Mouse (Mus musculus) lung, postnatal 14 days (tissue): ENCODE results near the gene Lhx8.

ENCODE experiments used
- DNase-seq: peaks from one replicate; pipeline ENCODE4 v3.0.0; 2021

Lhx8 gene

GRCm38 (mm10) chr3:154330181-154331002, at the start of gene Lhx8:
Lhx8 (minus strand) TSS chr3:154330659.
- no peak for DNase-seq

GRCm38 (mm10) chr3:154373536-154373935, 43.1 kb upstream of the Lhx8 start:
- DNase-seq, result no peak

GRCm38 (mm10) chr3:154372688-154373087, 42.2 kb upstream of the Lhx8 start:
- no peak for DNase-seq

- DNase-seq, result no peak
Observed at GRCm38 (mm10) chr3:154367327-154367726, 36.9 kb upstream of the Lhx8 start.

- DNase-seq, result peak; percentile 2
Observed at GRCm38 (mm10) chr3:154364604-154365209, 34.2 kb upstream of the Lhx8 start.

GRCm38 (mm10) chr3:154363507-154363906, 33.0 kb upstream of the Lhx8 start:
- no peak for DNase-seq

GRCm38 (mm10) chr3:154359231-154359630, 28.8 kb upstream of the Lhx8 start:
- DNase-seq, result no peak

GRCm38 (mm10) chr3:154340294-154340914, 9.9 kb upstream of the Lhx8 start:
- no peak for DNase-seq

- no peak for DNase-seq
Observed at GRCm38 (mm10) chr3:154339649-154340260, 9.3 kb upstream of the Lhx8 start.

GRCm38 (mm10) chr3:154334806-154335205, 4.3 kb upstream of the Lhx8 start:
- no peak for DNase-seq

GRCm38 (mm10) chr3:154333401-154333999, 3.0 kb upstream of the Lhx8 start:
- no peak for DNase-seq

- no peak for DNase-seq
Observed at GRCm38 (mm10) chr3:154332941-154333340, 2.5 kb upstream of the Lhx8 start.

- DNase-seq, result no peak
Observed at GRCm38 (mm10) chr3:154332213-154332530, 1.7 kb upstream of the Lhx8 start.

GRCm38 (mm10) chr3:154331506-154332212, 1.2 kb upstream of the Lhx8 start:
- no peak for DNase-seq

GRCm38 (mm10) chr3:154331003-154331340, 513 bp upstream of the Lhx8 start:
- no peak for DNase-seq

GRCm38 (mm10) chr3:154329323-154330180, 907 bp downstream of the Lhx8 start:
- peak; percentile 13 for DNase-seq

GRCm38 (mm10) chr3:154328721-154329322, 1.6 kb downstream of the Lhx8 start:
- no peak for DNase-seq

- DNase-seq, result no peak
Observed at GRCm38 (mm10) chr3:154327883-154328720, 2.4 kb downstream of the Lhx8 start.

- no peak for DNase-seq
Observed at GRCm38 (mm10) chr3:154327110-154327882, 3.2 kb downstream of the Lhx8 start.
